Mouse (Mus musculus): ENCODE data around the gene Pafah1b2.
A peak's percentile ranks its signal among the peaks of the same experiment; 100 is the strongest.

Pafah1b2 gene

DNA sequence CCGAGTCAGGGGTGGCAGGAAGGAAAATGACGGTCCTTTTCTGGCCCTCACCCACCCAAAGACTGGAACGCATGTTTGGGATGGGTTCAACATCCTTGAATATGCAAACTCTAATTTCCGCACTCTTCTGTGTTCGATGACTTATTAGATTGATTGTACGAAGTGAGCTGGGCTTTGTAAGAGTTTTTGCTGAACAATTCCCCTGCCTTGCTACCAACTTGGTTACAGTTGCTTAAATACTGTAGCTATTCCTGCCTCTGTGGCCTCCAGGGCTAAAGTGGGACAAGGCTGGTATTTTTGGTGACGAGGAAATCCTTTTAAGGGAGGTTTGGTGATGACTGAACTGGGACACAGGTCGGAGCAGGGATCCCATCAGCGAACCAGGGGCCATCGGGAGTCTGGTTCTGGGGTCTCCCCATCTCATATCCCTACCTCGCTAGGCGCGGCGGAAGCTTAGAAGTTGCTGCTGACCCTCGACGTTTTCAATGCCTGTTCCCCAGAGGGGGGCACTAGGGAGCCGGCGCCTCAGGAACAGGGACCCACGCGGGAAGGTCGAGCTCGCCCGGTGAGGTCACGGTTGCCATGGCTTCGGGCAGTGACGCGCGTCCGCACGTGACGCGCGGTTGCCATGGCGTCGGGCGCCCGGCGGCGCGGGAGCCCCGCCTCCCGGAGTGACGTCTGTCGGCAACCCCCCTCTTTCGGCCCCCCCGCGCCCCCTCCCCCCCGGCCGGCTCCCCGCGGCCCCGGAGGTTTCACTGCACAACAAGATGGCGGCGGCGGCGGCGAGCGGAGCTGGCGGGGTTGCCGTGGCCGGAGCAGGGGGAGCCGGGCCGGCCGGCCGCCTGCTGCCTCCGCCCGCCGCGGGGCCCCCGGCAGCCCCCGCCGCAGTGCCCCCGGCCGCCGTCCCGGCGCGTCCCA lies at the start of gene Pafah1b2, which contains the start of gene Sik3:
Gene Pafah1b2, minus strand, starts transcription at position 600 of the 918 bp plus-strand sequence.
Gene Sik3, plus strand, starts transcription at position 730 of the 918 bp plus-strand sequence.
- DNase-seq (ENCODE audit: low spot score in 2 of 2): peak; percentile 91

DNA sequence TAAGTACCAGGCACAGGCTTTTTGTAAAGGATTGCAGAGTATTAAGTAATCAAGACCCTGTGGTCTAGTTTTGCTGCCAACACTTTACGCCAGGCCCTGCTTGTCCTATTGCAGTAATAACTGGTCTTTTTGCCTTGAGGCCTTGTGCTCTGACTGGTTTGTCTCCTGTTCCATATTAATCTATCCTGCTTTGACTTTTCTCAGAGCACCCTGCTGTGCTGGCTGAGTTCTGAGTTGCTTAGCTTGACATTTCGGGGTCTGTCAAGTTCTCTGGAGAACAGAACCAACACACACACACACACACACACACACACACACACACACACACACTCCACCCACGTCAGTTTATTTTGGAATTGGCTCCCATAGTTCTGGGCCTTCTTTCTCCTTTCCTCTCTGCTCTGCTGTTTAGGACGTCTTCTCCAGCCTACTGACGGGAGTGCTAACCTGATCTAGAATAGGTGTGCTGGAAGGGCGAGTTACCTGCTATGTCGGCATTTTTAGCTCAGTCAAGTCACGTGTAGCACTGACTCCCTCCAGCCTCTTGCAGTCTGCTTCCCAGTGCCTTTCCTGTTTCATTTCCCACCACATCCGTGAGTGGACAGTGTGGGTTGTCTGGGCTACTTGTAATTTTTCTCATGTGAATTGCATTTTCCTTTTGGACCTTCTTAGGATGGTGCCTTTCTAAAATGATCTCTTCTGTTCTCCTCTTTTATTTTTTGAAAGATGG lies 49.4 kb upstream of the Pafah1b2 start:
- DNase-seq (ENCODE audit: low spot score in 2 of 2): no peak

DNA sequence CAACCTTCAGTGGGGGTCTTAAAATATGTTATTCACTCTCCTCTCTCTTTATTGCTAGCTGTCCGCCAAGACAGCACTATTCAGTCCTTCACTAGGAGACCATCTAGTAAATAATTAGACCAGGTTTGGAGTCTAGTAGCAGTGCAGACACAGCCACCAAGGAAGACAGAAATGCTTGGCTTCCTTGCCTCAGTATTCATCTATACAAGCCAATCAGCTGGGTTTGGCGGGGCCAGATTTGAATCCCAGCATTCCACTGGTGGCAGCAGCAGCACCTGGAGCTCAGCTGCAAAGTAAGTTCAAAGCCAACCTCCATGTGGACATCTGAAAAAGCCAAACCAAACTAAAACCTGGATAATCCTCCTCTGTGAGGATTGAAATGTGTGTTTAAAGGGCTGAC lies 47.8 kb upstream of the Pafah1b2 start:
- DNase-seq (ENCODE audit: low spot score in 2 of 2): no peak

DNA sequence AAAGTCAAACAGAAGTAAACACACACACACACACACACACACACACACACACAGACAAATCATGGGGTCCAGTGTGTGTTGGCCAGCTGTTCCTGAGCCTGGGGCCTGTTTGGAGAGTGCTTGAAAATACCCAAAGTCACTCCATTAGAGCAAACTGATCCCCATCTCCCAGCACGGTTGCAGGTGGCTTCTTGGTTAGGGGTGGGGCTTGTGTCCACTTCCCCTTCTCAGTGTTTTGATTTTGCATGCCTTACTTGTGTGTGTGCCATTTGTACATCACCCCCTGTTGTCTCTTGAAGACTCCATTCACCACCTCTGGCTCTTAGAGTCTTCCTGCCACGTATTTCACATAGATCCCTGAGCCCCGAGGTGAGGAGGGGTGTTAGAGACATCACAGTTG lies 45.6 kb upstream of the Pafah1b2 start:
- peak; percentile 10 to 11 for DNase-seq (ENCODE audit: low spot score in 2 of 2)

DNA sequence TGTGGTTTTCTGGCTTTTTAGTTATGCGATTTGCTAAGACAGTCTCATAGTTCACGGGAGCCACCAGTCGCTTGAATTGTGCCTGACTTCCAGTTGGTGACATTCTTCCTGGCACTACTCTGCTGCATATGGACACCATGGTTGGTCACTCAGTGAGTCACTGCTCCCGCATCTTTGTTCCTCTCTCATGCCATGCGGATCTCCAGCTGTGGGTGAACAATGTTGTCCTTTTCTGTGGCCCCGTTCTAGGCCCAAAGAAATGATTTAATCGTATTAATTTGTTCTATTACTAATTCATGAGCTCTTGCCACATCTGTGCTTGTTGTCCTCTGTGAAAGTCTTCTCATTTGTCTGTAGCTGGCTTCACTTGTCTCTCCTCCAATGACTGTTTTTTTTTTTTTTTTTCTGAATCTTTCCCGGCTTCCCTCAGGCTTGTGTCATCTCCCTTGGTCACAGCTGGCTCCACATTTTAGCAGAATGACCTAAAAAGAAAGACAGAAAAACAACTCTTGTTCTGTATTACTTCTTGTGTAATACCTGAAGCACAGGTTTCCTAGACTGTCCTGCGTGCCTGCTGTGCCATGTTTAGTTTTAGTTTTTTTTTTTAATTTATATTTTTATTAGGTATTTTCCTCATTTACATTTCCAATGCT lies 40.6 kb upstream of the Pafah1b2 start:
- no peak for DNase-seq (ENCODE audit: low spot score in 2 of 2)

DNA sequence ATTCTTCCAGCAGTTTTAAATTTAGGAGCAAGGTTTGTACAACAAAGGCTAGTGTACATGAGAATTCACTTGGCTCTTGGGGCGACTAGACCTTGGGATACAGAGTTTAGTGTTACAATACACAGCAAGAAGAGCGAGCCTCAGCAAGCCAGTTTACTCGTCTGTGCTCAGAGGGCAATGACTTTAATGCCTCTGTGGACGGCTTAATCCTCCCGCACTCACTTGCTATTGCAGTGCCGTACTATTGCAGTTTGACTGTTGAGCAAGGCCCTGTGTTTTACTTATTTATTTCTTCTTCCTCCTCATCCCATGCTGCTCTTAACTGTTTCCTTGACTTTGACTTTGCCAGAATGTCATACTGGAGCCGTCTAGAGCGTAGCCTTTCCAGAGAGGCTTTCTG lies 37.7 kb upstream of the Pafah1b2 start:
- no peak for DNase-seq (ENCODE audit: low spot score in 2 of 2)

DNA sequence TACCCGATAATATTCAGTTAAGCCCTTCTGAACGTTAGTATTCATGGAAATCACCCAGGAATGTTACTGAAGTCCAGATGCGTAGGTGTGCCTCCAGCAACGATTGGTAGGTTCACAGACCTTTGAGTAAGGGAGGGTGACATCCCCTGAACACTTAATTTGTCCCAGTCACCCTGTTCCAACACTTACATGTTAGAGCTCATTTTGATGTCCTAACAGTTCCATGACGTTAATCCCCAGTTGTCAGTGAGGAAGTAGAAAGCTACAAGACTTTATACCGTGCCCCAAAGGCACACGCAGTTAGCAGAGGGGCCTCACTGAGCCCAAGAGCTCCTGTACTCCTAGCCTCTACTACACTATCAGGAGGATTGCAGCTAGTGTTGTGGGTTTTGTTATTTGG lies 37.0 kb upstream of the Pafah1b2 start:
- no peak for DNase-seq (ENCODE audit: low spot score in 2 of 2)

DNA sequence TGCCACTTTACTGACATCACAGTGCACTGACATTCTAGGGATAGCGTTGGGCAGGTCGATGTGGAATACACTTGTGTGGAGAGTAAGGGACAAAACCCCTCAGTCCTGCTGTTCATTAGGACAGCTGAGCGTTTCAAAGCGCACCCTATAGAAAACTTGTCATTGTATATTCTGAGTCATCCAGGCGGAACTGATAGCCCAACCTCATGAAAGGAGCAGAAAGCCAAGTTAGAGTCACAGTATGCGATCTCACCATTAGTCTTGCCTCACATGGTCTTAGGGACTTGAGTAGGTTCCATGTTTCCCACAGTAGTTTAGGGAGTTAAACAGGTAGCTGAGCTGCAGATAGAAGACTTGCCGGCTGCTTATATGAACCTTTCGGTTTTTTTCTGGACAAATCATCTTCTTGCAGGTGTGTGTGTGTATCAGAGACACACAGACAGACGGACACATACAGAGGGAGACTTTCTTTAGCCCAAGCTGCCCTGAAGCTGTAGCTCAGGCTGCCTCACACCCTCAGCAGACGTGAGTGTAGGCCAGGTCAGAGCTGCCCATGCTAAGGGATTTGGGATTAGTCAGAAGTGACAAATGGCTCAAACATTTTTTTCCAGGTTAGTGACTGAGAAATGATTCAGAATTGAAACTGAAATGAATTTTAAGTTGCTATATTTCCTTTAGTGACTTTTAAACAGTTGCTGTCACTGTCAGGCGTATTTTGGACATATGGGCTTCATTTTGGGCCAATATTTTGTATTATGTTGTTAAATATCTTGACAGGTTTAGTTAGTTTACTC lies 34.4 kb upstream of the Pafah1b2 start:
- no peak for DNase-seq (ENCODE audit: low spot score in 2 of 2)

DNA sequence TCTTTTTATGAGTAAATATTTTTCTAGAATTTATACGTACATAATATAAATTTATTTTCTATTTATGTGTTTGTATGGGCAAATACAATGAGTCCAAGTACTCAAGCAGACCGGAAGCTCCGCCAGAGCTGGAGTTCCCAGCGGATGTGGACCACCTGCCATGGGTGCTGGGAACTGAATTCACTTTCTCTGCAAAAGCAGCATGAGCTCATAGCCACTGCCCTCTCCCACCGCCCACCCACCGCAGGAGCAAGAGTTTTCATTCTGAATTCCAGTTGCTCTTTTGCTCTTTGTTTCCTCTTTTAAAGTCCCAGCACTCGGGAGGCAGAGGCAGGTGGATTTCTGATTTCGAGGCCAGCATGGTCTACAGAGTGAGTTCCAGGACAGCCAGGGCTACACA lies 31.1 kb upstream of the Pafah1b2 start:
- no peak for DNase-seq (ENCODE audit: low spot score in 2 of 2)

DNA sequence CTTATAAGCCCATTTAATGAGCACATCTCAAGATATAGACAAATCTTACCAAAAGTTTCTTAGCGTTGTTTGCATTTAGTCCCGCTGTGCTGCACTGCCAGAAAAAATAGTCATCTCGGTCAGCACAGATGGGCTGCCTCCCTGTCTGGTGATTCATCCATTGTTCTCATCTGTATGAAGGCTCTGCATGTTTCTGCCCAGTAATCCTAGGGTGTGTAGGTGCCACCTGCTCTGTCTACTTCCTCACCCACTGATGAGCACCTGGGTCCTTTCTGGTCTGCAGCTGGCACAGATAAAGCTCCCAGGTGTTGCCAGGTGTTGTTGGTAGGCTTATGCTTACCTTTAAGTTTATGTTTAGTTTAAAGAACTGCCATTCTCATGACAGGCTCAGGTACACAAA lies 29.9 kb upstream of the Pafah1b2 start:
- DNase-seq (ENCODE audit: low spot score in 2 of 2): no peak

DNA sequence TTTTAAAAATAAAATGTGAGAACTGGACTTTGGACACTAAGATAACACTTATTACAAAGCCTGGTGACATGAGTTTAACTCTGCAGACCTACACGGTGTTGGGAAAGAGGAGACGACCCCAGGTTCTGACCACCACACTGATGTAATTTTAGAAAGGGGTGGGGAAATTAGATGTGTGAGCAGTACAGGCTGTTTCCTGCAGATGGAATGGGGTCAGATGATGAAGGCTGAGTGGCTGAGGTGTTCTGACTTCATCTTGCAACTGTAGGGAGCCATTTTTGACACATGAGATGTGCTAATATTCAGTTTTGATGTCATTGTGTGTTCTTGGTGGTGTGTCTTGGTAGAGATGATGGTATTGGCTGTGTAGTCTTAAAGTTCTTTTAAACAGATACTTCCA lies 28.7 kb upstream of the Pafah1b2 start:
- no peak for DNase-seq (ENCODE audit: low spot score in 2 of 2)

DNA sequence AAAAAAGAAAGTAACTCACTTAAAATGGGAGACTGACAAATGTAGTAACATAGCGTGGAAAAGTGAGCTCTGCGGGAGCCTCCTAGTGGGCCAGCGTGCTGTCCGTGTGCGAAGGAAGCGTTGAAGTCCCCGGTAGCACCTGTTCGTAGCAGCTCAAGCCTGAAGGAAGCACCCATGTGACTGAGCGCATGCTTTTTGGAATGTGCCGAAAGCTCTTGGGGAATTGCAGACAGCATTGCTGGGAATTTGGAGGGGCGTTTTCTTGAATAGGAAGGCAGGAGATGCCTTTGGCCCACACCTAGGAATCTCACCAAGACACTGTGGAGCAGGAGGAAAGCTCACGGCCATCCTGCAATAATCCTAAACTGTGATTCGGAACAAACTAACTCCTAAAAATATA lies 26.3 kb upstream of the Pafah1b2 start:
- DNase-seq (ENCODE audit: low spot score in 2 of 2): no peak

DNA sequence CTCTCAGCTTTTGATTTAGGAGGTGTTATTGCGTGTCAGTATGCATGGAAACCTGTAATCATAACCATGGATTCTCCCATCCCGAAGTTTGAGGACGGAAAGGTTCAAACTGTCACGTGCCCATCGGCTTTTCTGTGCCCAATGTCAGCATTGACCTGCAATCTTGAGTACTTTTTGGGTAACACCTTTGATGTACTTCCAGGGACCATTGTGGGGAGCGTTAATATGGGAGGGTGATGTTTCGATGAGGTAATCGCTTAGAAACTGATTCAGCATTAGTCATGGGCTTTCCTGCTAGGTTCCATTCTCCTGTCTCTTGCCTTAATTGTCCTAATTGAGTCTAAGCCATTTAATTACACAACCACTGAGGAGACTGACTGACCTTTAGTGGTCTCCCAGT lies 24.4 kb upstream of the Pafah1b2 start:
- no peak for DNase-seq (ENCODE audit: low spot score in 2 of 2)

DNA sequence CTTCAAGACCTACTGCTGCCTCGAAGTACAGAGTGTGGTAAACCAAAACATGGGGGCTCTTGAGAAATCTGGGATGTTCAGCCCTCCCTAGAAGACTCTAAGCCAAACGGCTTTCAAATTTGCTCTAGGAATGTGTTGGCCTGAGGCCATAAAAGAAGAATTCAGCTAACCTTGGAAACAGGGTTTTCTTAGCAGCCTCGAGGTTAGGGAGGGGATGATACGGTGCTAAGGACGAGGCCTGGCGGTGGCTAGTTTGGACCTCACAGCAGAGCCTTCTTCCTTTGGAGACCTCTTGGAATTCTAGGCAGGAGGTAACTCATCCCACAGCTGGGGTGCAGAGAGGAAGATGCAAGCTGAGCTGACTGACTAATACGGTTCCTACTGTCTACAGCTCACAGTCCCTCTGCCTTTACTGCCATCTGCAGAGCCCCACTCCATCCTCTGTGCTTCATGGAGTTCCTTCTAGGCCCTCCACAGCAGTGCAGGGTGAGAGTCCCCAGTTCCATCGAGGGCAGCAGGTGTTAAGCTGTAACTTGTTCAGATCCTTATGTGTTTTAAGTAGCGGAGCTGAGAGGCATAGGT lies 22.9 kb upstream of the Pafah1b2 start:
- DNase-seq (ENCODE audit: low spot score in 2 of 2): no peak

DNA sequence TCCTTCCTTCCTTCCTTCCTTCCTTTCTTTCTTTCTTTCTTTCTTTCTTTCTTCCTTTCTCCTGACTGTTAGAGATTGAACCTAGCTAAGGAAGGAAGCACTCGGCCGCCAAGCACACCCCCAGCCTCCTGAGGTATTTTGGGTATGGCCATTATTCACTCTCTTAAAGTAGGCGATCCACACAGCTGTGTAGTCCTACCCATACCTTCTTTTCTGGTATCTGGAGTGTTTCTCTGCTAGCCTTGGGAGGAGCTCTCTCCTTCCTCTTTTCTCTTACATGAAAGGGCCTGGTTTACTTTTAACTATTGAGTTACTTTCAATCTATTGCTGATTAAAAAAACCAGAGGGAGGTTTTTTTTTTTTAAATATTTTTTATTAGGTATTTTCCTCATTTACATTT lies 21.4 kb upstream of the Pafah1b2 start:
- DNase-seq (ENCODE audit: low spot score in 2 of 2): no peak

DNA sequence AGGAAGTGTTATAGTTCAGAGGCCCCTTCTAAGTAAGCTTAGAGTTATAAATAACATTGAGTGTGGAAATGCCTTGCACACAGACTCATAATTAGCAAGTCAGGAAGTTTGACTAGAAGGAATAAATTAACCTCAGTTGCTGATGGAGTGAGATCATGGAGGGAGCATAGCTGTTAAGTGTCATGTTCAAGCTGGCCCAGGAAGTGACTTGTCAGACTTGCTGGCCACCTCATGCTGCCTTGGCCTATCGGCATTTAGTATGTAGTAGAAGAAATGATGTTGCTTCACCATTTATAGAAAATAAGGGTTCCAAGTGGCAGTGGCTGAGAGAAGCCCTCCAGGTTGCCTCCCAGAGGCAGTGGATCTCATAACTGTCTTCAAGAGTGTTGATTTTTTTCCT lies 20.6 kb upstream of the Pafah1b2 start:
- DNase-seq (ENCODE audit: low spot score in 2 of 2): no peak

DNA sequence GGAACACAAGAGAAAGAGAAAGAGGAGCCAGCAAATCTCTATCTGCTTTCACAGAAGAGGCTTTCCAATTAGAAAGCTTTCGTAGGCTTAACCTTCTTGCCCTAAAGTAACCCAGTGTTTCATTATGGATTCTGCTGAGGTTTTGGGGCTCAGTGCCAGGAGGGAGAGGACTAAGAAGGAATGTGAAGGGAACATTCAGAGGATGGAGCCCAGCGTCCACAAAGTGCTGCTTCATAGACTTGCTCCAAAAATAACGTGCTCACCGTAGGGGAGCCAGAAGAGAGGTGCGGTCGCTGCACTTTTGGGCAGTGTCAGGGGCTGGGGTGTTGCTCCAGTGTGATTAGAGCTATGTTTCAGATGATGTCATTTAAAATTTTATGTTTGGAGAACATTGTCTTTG lies 19.7 kb upstream of the Pafah1b2 start:
- no peak for DNase-seq (ENCODE audit: low spot score in 2 of 2)

DNA sequence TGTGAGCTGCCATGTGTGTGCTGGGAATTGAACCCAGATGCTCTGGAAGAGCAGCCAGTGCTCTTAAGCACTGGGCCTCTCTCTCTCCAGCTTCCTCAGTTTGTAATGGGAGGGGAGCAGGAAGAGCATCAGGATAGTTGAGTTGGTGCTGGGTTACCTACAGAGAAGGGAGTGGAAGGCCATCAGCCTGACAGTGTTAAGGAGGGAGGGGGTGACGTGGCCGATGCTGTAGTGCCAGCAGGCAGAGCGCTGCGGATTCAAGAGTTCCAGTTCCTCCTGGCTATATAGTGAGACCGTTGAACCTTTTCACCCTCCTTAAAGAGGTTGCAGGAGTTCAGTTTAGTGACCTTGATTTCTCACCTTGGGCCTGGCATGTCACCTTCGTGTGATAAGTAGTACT lies 18.5 kb upstream of the Pafah1b2 start:
- DNase-seq (ENCODE audit: low spot score in 2 of 2): no peak

DNA sequence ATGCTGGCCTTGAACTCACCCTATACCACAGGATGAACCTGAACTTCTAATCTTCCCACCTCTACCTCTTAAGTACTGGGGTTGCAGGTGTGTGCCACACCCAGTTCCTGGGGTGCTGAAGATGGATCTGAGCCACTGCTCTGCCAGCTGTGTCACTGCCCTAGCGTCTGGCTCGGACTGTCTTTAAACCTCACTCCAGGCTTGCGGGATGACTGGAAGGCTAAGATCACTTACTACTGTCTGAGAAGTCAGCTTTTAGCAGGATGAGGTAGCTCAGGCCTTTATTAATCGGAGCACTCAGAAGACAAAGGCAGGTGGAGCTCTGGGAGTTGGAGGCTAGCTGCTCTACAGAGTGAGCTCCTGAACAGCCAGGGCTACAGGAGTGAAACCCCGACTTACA lies 17.7 kb upstream of the Pafah1b2 start:
- no peak for DNase-seq (ENCODE audit: low spot score in 2 of 2)

DNA sequence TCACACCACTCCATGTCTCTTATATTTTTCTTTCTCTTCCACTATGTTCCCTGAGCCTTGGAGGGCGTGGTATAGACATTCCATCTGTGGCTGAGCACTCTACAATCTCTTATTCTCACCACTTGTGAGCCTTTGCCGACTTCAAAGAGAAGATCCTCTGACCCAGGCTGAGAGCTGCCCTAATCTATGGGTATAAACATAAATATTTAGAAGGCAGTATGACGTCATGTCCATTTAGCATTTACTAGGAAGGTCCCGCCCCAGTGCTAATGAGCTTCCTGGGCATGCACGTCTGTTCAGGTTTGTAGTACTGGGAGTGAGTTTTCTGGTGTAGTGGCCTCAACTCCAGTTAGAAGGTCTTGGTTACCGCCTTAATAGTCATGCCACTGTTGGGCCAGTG lies 17.0 kb upstream of the Pafah1b2 start:
- no peak for DNase-seq (ENCODE audit: low spot score in 2 of 2)

DNA sequence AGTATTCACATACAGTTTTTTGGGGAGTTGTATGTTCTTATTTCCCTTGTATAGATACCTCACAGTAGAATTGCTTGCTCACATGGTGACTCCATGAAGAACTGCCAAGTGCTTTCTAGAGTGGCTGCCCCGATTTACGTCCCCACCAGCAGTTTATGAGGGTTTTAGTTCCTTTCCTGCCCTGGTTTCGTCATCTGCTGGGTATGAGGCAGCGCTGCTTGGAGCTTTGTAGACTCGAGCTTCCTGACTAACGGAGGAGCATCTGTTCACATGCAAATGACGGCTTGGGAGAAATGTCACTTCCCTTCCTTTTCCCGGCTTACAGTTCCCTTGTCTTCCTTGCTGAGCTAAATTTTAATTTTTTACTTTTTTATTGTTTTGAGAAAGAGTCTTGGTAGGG lies 15.5 kb upstream of the Pafah1b2 start:
- no peak for DNase-seq (ENCODE audit: low spot score in 2 of 2)
